Mouse (Mus musculus): ENCODE results near the gene Rhox2h. TPM values are rescaled to one million over a fixed set of nuclear protein-coding genes. Genes with fewer than 3 reads are reported as not detected.
"Not testable (repeated sequence)": the region's sequence is repeated elsewhere in the genome, so short reads cannot be mapped to it uniquely, and the experiment has no call there.

Rhox2h gene
- not detected for total RNA-seq (2021)
- long read RNA-seq, experiment 1 = 0 reads
- long read RNA-seq, experiment 2 = 0 reads

GRCm38 (mm10) chrX:37673177-37673576 is at the start of gene Rhox2h:
Gene Rhox2h (minus strand): TSS chrX:37673277.
- not testable (repeated sequence) for DNase-seq

- DNase-seq = no peak
These were observed 28.8 kb upstream of the Rhox2h start for GRCm38 (mm10) chrX:37701821-37702387.

GRCm38 (mm10) chrX:37692261-37692660 is 19.2 kb upstream of the Rhox2h start:
- no peak for DNase-seq

- DNase-seq = no peak
These were observed 10.1 kb upstream of the Rhox2h start for GRCm38 (mm10) chrX:37683031-37683715.

- not testable (repeated sequence) for DNase-seq
These were observed 4.4 kb downstream of the Rhox2h start, which contains the start of gene Rhox3h for GRCm38 (mm10) chrX:37668664-37669063. Gene Rhox3h (minus strand): TSS chrX:37668764.

- DNase-seq = not testable (repeated sequence)
These were observed 21.9 kb downstream of the Rhox2h start, which contains the start of gene Rhox4g for GRCm38 (mm10) chrX:37651227-37651626. Gene Rhox4g (minus strand): TSS chrX:37651327.

- DNase-seq = not testable (repeated sequence)
These were observed 29.7 kb downstream of the Rhox2h start, which contains the start of gene Rhox2g for GRCm38 (mm10) chrX:37643370-37643769. Gene Rhox2g (minus strand): TSS chrX:37643470.

- not testable (repeated sequence) for DNase-seq
These were observed 44.6 kb downstream of the Rhox2h start, which contains the start of gene Rhox3g for GRCm38 (mm10) chrX:37628512-37628911. Gene Rhox3g (minus strand): TSS chrX:37628612.

Other genes with a start within 250 kb of the Rhox2h start
- gene Rhox4b, start 240.8 kb downstream of the Rhox2h start, total RNA-seq (2021) = not detected
- not detected for gene Rhox2c, start 219.6 kb downstream of the Rhox2h start, total RNA-seq (2021)
- not detected for gene Rhox3c, start 214.7 kb downstream of the Rhox2h start, total RNA-seq (2021)
- not detected for gene Rhox4c, start 192.9 kb downstream of the Rhox2h start, total RNA-seq (2021)
- gene Rhox2d, start 179.8 kb downstream of the Rhox2h start, total RNA-seq (2021) = not detected
- gene Rhox4d, start 158.9 kb downstream of the Rhox2h start, total RNA-seq (2021) = not detected
- gene Rhox2e, start 142.8 kb downstream of the Rhox2h start, total RNA-seq (2021) = not detected
- gene Rhox3e, start 131.3 kb downstream of the Rhox2h start, total RNA-seq (2021) = not detected
- gene Rhox4e, start 115.9 kb downstream of the Rhox2h start, total RNA-seq (2021) = not detected
- not detected for gene Rhox2f, start 101.9 kb downstream of the Rhox2h start, total RNA-seq (2021)
- not detected for gene Rhox3f, start 92.3 kb downstream of the Rhox2h start, total RNA-seq (2021)
- not detected for gene Rhox4f, start 65.6 kb downstream of the Rhox2h start, total RNA-seq (2021)
- gene Rhox3g, start 44.7 kb downstream of the Rhox2h start, total RNA-seq (2021) = not detected
- not detected for gene Rhox2g, start 29.8 kb downstream of the Rhox2h start, total RNA-seq (2021)
- gene Rhox4g, start 21.9 kb downstream of the Rhox2h start, total RNA-seq (2021) = not detected
- not detected for gene Rhox3h, start 4.5 kb downstream of the Rhox2h start, total RNA-seq (2021)
- gene Rhox5, start 131.6 kb upstream of the Rhox2h start, total RNA-seq (2021) = not detected
- not detected for gene Rhox6, start 153.6 kb upstream of the Rhox2h start, total RNA-seq (2021)
- not detected for gene Rhox7a, start 158.4 kb upstream of the Rhox2h start, total RNA-seq (2021)
- not detected for gene Rhox8, start 205.7 kb upstream of the Rhox2h start, total RNA-seq (2021)
- gene Rhox7b, start 224.0 kb upstream of the Rhox2h start, total RNA-seq (2021) = not detected
- gene Rhox9, start 228.5 kb upstream of the Rhox2h start, total RNA-seq (2021) = not detected

All from adrenal gland, postnatal 10 days (tissue).